Mouse (Mus musculus): ENCODE measurements around the gene Thtpa.

DNA sequence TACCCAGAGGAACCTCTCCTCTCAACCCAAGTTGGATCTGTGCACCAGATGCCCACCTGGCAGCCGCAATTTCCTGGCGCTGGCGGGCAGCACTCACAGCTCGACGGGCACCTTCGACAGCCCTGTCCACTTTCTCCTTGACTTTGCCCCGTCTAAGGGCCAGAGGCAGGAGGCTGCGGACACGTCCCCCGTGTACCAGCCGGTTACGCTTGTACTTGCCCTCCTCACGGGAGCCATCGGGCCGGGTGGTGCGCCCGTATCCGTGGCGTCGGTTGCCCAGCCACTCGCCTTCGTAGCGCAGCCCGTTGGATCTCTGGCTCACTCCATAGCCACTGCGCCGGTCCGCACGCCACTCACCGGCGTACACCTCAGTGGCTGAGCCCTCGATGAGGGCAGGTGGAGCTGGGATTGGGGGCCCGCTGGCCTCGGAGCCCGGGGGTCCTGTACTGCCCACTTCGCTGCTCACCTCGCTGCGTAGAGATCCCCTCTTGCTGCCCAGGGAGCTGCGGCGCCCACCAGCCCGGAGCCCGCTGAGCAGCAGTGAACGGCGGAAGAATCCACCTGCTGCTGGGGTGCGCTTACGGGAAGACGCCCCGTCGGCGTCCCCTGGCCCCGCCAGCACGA is 18.9 kb downstream of the Thtpa start:
- TF ChIP-seq SRF (IDR thresholded peaks at IDR 0.05; ENCODE audit: control insufficient read depth, insufficient read length, low read depth) (no peak), POLR2A (IDR thresholded peaks at IDR 0.05; ENCODE audit: insufficient read length, low read depth) (no peak), USF1 (IDR thresholded peaks at IDR 0.05; ENCODE audit: low read depth) (no peak)

Data from myocyte (in vitro differentiated cells).